Mouse (Mus musculus) erythroblast, embryonic 14.5 days (primary cell): ENCODE data around the gene Ap2b1. TPM values are rescaled to one million over a fixed set of nuclear protein-coding genes. Genes with fewer than 3 reads are reported as not detected.

ENCODE experiments used
- H3K27me3 ChIP-seq: 2 replicates; pipeline ENCODE4 v1.6.1; 2012; ENCODE audit warnings: inconsistent platforms; ENCODE audit not compliant: control insufficient read depth
- H3K36me3 ChIP-seq: 2 replicates; pipeline ENCODE4 v1.6.1; 2012; ENCODE audit warnings: mild to moderate bottlenecking, inconsistent platforms; ENCODE audit not compliant: control insufficient read depth
- H3K4me1 ChIP-seq: 2 replicates; pipeline ENCODE4 v1.6.1; 2012; ENCODE audit warnings: inconsistent platforms; ENCODE audit not compliant: control insufficient read depth
- H3K4me3 ChIP-seq: replicated peaks from 2 replicates; pipeline ENCODE3; 2012; ENCODE audit warnings: moderate library complexity, mild to moderate bottlenecking, inconsistent platforms
- H3K9me3 ChIP-seq: 2 replicates; pipeline ENCODE4 v1.6.1; 2012; ENCODE audit warnings: low read length, inconsistent platforms, mixed read lengths; ENCODE audit not compliant: control insufficient read depth
- GATA1 ChIP-seq: IDR thresholded peaks from 2 replicates; pipeline ENCODE4 v1.6.1; 2012; ENCODE audit warnings: low read length, inconsistent platforms, mixed read lengths
- TAL1 ChIP-seq: IDR thresholded peaks from 3 replicates; pipeline ENCODE4 v1.6.1; 2012; ENCODE audit warnings: low read length, inconsistent platforms, mixed read lengths
- polyA plus RNA-seq: library from polyadenylated mRNA; stranded (reverse); fragments of >175 nt; gene quantifications from 2 replicates; pipeline ENCODE4 v1.2.3, GENCODE M21; 2012

Ap2b1 gene
- polyA plus RNA-seq, 1 experiment: 1.5 TPM

GRCm38 (mm10) chr11:83443824-83444223 lies 145.0 kb downstream of the Ap2b1 start:
- no peak for TF ChIP-seq TAL1
- no peak for TF ChIP-seq GATA1
- Histone ChIP-seq H3K27me3 (peaks cover 79% of the 10 kb centered on the region), H3K4me3 (no peak overlapping the region), H3K36me3 (no peaks in the 10 kb centered on the region), H3K4me1 (peaks cover 15% of the 10 kb centered on the region), H3K9me3 (no peaks in the 10 kb centered on the region)

- H3K36me3 ChIP-seq: no peaks in the 10 kb centered on the region
- no peak overlapping the region for H3K4me3 ChIP-seq
- H3K27me3 ChIP-seq: peaks cover 78% of the 10 kb centered on the region
- H3K4me1 ChIP-seq: peaks cover 15% of the 10 kb centered on the region
- no peaks in the 10 kb centered on the region for H3K9me3 ChIP-seq
- TF ChIP-seq TAL1: no peak
- no peak for TF ChIP-seq GATA1
Observed at GRCm38 (mm10) chr11:83445001-83445400, 146.2 kb downstream of the Ap2b1 start.

- Histone ChIP-seq H3K4me3 (no peak overlapping the region), H3K9me3 (no peaks in the 10 kb centered on the region), H3K4me1 (peaks cover 5% of the 10 kb centered on the region), H3K27me3 (peaks cover 57% of the 10 kb centered on the region), H3K36me3 (no peaks in the 10 kb centered on the region)
- TF ChIP-seq GATA1: no peak
Observed at GRCm38 (mm10) chr11:83447612-83448011, 148.8 kb downstream of the Ap2b1 start.

- TF ChIP-seq GATA1: no peak
- no peak for TF ChIP-seq TAL1
- Histone ChIP-seq H3K27me3 (peaks cover 51% of the 10 kb centered on the region), H3K4me1 (peaks cover 4% of the 10 kb centered on the region), H3K4me3 (no peak overlapping the region), H3K36me3 (no peaks in the 10 kb centered on the region), H3K9me3 (no peaks in the 10 kb centered on the region)
Observed at GRCm38 (mm10) chr11:83448021-83448926, 149.4 kb downstream of the Ap2b1 start.

- no peaks in the 10 kb centered on the region for H3K9me3 ChIP-seq
- H3K27me3 ChIP-seq: peaks cover 45% of the 10 kb centered on the region
Observed at GRCm38 (mm10) chr11:83448927-83449236, 150.1 kb downstream of the Ap2b1 start.

GRCm38 (mm10) chr11:83449298-83449697 lies 150.5 kb downstream of the Ap2b1 start:
- no peaks in the 10 kb centered on the region for H3K9me3 ChIP-seq
- peaks cover 40% of the 10 kb centered on the region for H3K27me3 ChIP-seq
- peaks cover 5% of the 10 kb centered on the region for H3K4me1 ChIP-seq
- TF ChIP-seq GATA1 (no peak), TAL1 (no peak)
- no peak overlapping the region for H3K4me3 ChIP-seq
- H3K36me3 ChIP-seq: no peaks in the 10 kb centered on the region

More at GRCm38 (mm10) chr11:83448927-83449236, 150.1 kb downstream of the Ap2b1 start:
- Histone ChIP-seq H3K36me3 (no peaks in the 10 kb centered on the region), H3K4me1 (peaks cover 4% of the 10 kb centered on the region), H3K4me3 (no peak overlapping the region)
- TF ChIP-seq TAL1 (no peak), GATA1 (no peak)

- H3K4me1 ChIP-seq: peaks cover 16% of the 10 kb centered on the region
- no peaks in the 10 kb centered on the region for H3K9me3 ChIP-seq
- H3K4me3 ChIP-seq: no peak overlapping the region
- H3K36me3 ChIP-seq: no peaks in the 10 kb centered on the region
- no peak for TF ChIP-seq TAL1
- H3K27me3 ChIP-seq: peaks cover 28% of the 10 kb centered on the region
Observed at GRCm38 (mm10) chr11:83450550-83450949, 151.7 kb downstream of the Ap2b1 start.

- H3K9me3 ChIP-seq: no peaks in the 10 kb centered on the region
- H3K4me1 ChIP-seq: peaks cover 18% of the 10 kb centered on the region
- H3K4me3 ChIP-seq: no peak overlapping the region
- TF ChIP-seq GATA1: no peak
- no peak for TF ChIP-seq TAL1
- H3K36me3 ChIP-seq: no peaks in the 10 kb centered on the region
- peaks cover 23% of the 10 kb centered on the region for H3K27me3 ChIP-seq
Observed at GRCm38 (mm10) chr11:83451281-83451680, 152.5 kb downstream of the Ap2b1 start.

GRCm38 (mm10) chr11:83454548-83454947 lies 155.7 kb downstream of the Ap2b1 start:
- H3K27me3 ChIP-seq: peaks cover 7% of the 10 kb centered on the region; the same call in 1 of the 2 replicates
- no peak for TF ChIP-seq TAL1
- TF ChIP-seq GATA1: no peak
- no peaks in the 10 kb centered on the region for H3K9me3 ChIP-seq

More at GRCm38 (mm10) chr11:83454548-83454947, 155.7 kb downstream of the Ap2b1 start:
- H3K4me3 ChIP-seq: no peak overlapping the region
- H3K4me1 ChIP-seq: peaks cover 15% of the 10 kb centered on the region
- no peaks in the 10 kb centered on the region for H3K36me3 ChIP-seq

Other genes starting within 250 kb of the Ap2b1 start
- gene Slfn2, start 233.9 kb upstream of the Ap2b1 start, polyA plus RNA-seq: not detected in 2 replicates
- not detected in 2 replicates for gene Slfn1, start 182.2 kb upstream of the Ap2b1 start, polyA plus RNA-seq
- not detected in 2 replicates for gene Slfn4, start 123.8 kb upstream of the Ap2b1 start, polyA plus RNA-seq
- gene Slfn3, start 107.7 kb upstream of the Ap2b1 start, polyA plus RNA-seq: not detected in 2 replicates
- gene Slfn14, start 12.3 kb upstream of the Ap2b1 start, polyA plus RNA-seq: 1.0 and 1.1 TPM in 2 replicates
- 0.02 and 0.07 TPM in 2 replicates for gene Pex12, start 3.6 kb downstream of the Ap2b1 start, polyA plus RNA-seq
- gene Rasl10b, start 110.1 kb downstream of the Ap2b1 start, polyA plus RNA-seq: not detected in 2 replicates
- not detected in 2 replicates for gene Gas2l2, start 130.4 kb downstream of the Ap2b1 start, polyA plus RNA-seq
- gene 1700020L24Rik, start 138.7 kb downstream of the Ap2b1 start, polyA plus RNA-seq: not detected in 2 replicates
- not detected in 2 replicates for gene Mmp28, start 164.0 kb downstream of the Ap2b1 start, polyA plus RNA-seq
- gene Taf15, start 174.1 kb downstream of the Ap2b1 start, polyA plus RNA-seq: 21.1 and 21.3 TPM in 2 replicates
- not detected in 2 replicates for gene Heatr9, start 223.2 kb downstream of the Ap2b1 start, polyA plus RNA-seq
- gene Ccl5, start 231.5 kb downstream of the Ap2b1 start, polyA plus RNA-seq: not detected in 2 replicates